Mouse (Mus musculus): ENCODE data around the gene Nckipsd. TPM values are rescaled to one million over a fixed set of nuclear protein-coding genes. Genes with fewer than 3 reads are reported as not detected.

The Nckipsd gene
- polyA plus RNA-seq, 1 experiment = 1.4 TPM

DNA sequence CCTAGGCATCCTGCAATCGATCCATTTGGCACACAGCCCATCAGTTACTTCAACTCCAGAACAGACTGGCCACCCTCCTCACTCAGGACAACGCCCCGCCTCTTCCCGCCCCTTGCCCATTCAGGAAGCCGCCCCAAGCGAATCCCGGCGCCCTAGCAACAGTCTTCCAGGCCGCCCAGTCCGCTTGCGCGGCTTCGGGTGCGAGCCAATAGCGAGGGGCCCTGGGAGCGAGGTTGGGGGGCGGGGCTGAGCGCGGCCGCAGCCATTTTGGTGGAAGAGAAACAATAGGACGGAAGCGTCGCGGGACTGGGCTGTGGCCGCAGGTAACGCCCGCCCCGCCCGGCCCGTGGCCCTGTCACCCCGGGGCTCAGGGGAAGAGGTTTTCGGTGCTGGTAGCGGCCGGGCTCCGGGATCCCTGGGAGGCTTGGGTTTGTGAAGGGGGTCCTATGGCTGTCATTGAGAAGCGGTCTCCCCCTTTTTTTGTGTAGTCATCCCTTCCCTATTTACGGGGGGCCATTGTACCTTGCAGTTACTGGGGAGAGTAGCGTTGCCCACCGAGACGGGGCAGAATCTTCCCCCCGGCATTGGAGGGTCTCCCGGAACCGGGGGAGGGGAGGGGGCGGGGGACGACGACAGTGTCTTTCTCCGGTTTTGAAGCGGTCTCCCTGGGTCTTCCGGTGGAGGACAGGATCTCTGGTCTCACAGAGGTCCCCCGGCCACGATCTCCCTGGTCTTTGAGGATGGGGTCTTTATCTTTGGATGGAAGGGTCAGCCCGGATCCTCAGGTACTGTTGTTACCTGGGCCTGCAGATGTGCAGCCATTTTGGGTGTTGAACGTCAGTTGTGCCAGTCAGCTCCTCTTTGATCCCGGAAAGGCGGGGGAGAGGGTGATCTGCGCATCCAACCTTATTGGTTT lies 24.4 kb upstream of the Nckipsd start, which contains the start of gene Ip6k2:
Gene Ip6k2, plus strand, starts transcription at position 249 of the 916 bp plus-strand sequence.
- Histone ChIP-seq H3K36me3 (replicated peaks; ENCODE audit: low read length) (peaks cover 24% of the 10 kb centered on the region), H3K4me3 (replicated peaks) (peak within 1 kb of the TSS; percentile 96), H3K4me1 (peaks cover 53% of the 10 kb centered on the region), H3K27me3 (replicated peaks) (peaks cover 2% of the 10 kb centered on the region), H3K9me3 (no peaks in the 10 kb centered on the region)
- no peak; the same call in 1 of the 2 replicates for TF ChIP-seq FLI1 (IDR thresholded peaks at IDR 0.05; ENCODE audit: low read length)
- no peak for TF ChIP-seq GATA1 (IDR thresholded peaks at IDR 0.05; ENCODE audit: borderline replicate concordance, low read length)

DNA sequence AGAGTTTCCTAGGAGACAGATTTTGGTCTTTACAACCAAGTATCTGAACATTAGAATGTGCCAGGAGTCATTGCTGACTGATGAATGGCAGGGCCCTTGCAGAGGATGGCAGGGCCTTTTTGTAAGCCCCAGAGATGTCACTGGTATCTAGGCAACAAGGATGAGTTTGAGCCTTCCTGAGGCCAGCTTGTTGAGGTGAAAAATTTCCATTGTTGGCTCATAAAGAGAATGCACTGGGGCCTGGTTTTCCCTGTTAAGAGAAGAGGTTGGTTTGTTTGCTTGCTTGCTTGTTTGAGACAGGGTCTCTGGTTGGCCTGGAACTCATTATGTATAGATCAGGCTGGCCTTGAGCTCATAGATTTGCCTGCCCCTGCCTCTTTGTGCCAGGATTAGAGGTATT lies 22.8 kb upstream of the Nckipsd start:
- no peak overlapping the region for H3K4me3 ChIP-seq (replicated peaks)
- H3K4me1 ChIP-seq = peaks cover 69% of the 10 kb centered on the region
- no peaks in the 10 kb centered on the region for H3K9me3 ChIP-seq
- peaks cover 2% of the 10 kb centered on the region for H3K27me3 ChIP-seq (replicated peaks)
- peaks cover 26% of the 10 kb centered on the region for H3K36me3 ChIP-seq (replicated peaks; ENCODE audit: low read length)
- TF ChIP-seq FLI1 (IDR thresholded peaks at IDR 0.05; ENCODE audit: low read length) (no peak), GATA1 (IDR thresholded peaks at IDR 0.05; ENCODE audit: borderline replicate concordance, low read length) (no peak)

DNA sequence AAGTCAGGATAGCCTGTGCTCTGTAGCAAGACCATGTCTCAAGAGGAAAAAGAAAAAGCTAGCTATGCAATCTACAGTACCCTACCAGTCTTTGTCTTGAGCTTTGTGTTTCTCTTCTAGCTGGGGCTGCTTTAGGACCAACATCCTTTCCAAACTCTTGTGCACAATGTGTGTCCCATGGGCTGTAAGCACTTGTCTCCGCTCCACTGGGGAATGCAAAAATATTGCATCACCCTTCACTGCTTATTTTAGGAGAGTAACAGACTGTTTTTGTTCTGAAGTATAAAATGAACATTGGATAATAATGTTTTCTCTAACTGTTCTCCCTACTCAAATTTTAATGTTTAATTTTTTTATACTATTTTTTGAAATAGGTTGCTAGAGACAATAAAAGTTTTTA lies 21.7 kb upstream of the Nckipsd start:
- Histone ChIP-seq H3K4me1 (peaks cover 80% of the 10 kb centered on the region), H3K36me3 (replicated peaks; ENCODE audit: low read length) (peaks cover 29% of the 10 kb centered on the region), H3K4me3 (replicated peaks) (no peak overlapping the region), H3K9me3 (no peaks in the 10 kb centered on the region), H3K27me3 (replicated peaks) (no peaks in the 10 kb centered on the region)
- TF ChIP-seq GATA1 (IDR thresholded peaks at IDR 0.05; ENCODE audit: borderline replicate concordance, low read length) (no peak), FLI1 (IDR thresholded peaks at IDR 0.05; ENCODE audit: low read length) (no peak)

DNA sequence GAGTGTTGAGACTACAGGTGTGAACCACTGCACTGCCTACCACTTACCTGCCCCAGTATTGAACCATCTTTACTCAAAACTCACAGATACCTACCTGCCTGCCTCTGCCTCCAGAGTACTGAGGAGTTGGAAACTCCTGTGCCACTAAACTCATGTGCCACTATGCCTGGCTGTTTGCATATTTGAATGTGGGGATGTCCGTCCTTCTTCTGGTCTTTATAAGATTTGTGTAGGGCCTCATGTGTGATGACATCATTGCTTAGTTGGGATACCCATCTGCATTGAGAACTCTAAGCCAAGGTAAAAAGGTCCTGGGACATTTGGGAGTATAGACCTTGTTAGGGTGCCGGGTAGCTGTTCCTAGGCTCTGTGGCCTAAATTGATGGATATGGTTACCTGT lies 21.1 kb upstream of the Nckipsd start:
- Histone ChIP-seq H3K36me3 (replicated peaks; ENCODE audit: low read length) (peaks cover 29% of the 10 kb centered on the region), H3K9me3 (no peaks in the 10 kb centered on the region), H3K4me1 (peaks cover 83% of the 10 kb centered on the region), H3K27me3 (replicated peaks) (no peaks in the 10 kb centered on the region), H3K4me3 (replicated peaks) (no peak overlapping the region)
- no peak for TF ChIP-seq FLI1 (IDR thresholded peaks at IDR 0.05; ENCODE audit: low read length)
- TF ChIP-seq GATA1 (IDR thresholded peaks at IDR 0.05; ENCODE audit: borderline replicate concordance, low read length) = no peak

DNA sequence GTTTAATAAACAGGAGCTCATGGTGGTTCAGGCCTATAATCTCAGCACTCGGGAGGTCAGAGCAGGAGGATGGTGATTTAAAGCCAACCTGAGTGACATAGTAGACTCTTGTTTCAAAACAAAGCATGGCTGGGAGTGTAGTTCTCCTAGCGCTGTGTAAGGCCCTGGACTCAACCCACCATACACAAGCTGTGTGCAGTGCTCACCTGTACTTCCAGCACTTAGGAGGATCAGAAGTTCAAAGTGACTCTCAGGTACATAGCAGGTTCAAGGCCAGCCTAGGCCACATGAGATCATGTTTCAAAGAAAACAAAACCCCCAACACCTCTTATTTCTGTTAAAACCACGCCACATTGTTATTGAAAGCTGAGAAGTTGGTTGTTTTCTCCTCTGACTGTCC lies 19.5 kb upstream of the Nckipsd start:
- no peaks in the 10 kb centered on the region for H3K9me3 ChIP-seq
- H3K4me3 ChIP-seq (replicated peaks) = no peak overlapping the region
- H3K4me1 ChIP-seq = peaks cover 90% of the 10 kb centered on the region
- peaks cover 29% of the 10 kb centered on the region for H3K36me3 ChIP-seq (replicated peaks; ENCODE audit: low read length)
- TF ChIP-seq FLI1 (IDR thresholded peaks at IDR 0.05; ENCODE audit: low read length) (no peak), GATA1 (IDR thresholded peaks at IDR 0.05; ENCODE audit: borderline replicate concordance, low read length) (no peak)
- no peaks in the 10 kb centered on the region for H3K27me3 ChIP-seq (replicated peaks)

DNA sequence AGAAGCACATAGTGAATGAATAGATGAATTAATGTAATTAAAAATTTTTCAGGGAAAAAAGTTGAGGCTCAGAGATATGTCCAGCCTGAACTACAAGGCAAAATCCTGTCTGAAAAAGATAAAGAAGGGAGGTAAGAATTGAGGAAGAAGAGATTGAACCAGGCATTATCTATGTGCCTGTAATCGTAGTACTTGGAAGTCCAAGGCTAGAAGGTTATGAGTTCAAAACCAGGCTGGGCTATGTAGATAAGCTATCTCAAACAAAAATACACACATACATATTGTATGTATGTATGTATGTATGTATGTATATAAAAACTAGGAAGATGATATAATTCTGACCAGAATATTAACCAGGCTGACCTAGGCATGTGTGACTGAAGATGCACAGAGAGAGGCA lies 15.9 kb upstream of the Nckipsd start:
- no peak overlapping the region for H3K4me3 ChIP-seq (replicated peaks)
- H3K36me3 ChIP-seq (replicated peaks; ENCODE audit: low read length) = peaks cover 35% of the 10 kb centered on the region
- no peaks in the 10 kb centered on the region for H3K27me3 ChIP-seq (replicated peaks)
- H3K4me1 ChIP-seq = peaks cover 87% of the 10 kb centered on the region
- no peak for TF ChIP-seq GATA1 (IDR thresholded peaks at IDR 0.05; ENCODE audit: borderline replicate concordance, low read length)
- no peaks in the 10 kb centered on the region for H3K9me3 ChIP-seq

DNA sequence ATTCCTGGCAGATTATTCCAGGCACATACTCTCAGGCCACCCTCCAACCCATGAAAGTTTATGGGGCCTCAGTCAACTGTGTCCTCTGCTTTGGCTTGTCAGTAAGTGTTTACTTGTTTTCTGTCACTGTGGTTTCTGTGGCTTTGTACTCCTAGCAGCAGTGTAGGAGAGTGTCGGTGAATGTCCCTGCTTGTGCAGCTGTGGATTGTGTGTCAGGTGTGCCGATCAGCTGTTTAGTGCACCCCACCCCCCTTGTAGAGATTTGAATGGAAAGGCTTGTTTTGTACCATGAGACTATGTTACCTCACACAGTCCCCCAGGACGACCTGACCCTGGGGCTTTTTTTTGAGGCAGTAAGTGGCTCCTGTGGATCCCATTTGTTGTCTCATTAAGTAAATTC lies 15.4 kb upstream of the Nckipsd start:
- H3K4me1 ChIP-seq = peaks cover 84% of the 10 kb centered on the region
- no peaks in the 10 kb centered on the region for H3K27me3 ChIP-seq (replicated peaks)
- no peaks in the 10 kb centered on the region for H3K9me3 ChIP-seq
- peaks cover 36% of the 10 kb centered on the region for H3K36me3 ChIP-seq (replicated peaks; ENCODE audit: low read length)
- TF ChIP-seq GATA1 (IDR thresholded peaks at IDR 0.05; ENCODE audit: borderline replicate concordance, low read length) (no peak), FLI1 (IDR thresholded peaks at IDR 0.05; ENCODE audit: low read length) (no peak)
- no peak overlapping the region for H3K4me3 ChIP-seq (replicated peaks)

DNA sequence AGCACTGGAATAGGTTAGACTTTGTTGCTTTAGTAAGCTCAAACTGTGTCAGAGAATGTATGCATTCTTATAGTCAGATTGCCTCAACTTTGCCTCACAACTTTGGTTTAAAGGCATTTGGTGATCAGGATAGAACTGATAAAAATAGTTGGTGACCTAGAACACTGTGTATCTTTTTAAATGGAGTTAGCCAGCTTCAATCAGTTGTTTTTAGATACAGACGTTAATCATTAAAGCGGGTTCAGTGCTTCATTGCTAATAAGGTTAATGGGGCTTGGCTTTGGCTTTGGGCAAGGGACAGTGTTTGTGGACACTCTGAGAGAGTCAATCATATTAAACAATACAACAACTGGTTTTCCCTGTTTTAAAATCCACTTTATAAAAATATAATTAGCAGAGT lies 12.9 kb upstream of the Nckipsd start:
- Histone ChIP-seq H3K4me1 (peaks cover 60% of the 10 kb centered on the region), H3K4me3 (replicated peaks) (no peak overlapping the region), H3K9me3 (no peaks in the 10 kb centered on the region), H3K36me3 (replicated peaks; ENCODE audit: low read length) (peaks cover 50% of the 10 kb centered on the region), H3K27me3 (replicated peaks) (no peaks in the 10 kb centered on the region)
- no peak for TF ChIP-seq FLI1 (IDR thresholded peaks at IDR 0.05; ENCODE audit: low read length)
- no peak for TF ChIP-seq GATA1 (IDR thresholded peaks at IDR 0.05; ENCODE audit: borderline replicate concordance, low read length)

DNA sequence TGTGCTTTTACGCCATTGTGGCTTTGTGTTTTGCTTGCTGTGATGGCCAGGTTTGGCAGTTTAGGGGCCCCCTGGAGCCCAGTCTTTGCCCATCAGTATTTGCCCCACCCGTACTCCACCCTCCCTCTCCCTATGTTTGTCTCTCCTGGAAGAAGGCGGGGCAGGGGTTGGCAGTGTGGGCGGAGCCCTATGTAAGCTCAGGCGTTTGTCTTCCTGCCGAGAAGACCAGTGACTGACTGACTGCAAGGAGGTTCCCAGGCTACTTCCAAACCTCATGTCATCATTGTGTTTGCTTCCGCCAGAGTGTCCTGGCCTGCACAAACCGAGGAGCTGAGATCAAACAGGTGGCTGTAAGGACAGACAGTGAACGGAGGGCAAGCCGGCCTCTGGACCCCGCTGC lies 12.4 kb upstream of the Nckipsd start:
- Histone ChIP-seq H3K9me3 (no peaks in the 10 kb centered on the region), H3K27me3 (replicated peaks) (no peaks in the 10 kb centered on the region), H3K4me1 (peaks cover 55% of the 10 kb centered on the region), H3K4me3 (replicated peaks) (peak overlapping the region; percentile 4), H3K36me3 (replicated peaks; ENCODE audit: low read length) (peaks cover 53% of the 10 kb centered on the region)
- no peak for TF ChIP-seq FLI1 (IDR thresholded peaks at IDR 0.05; ENCODE audit: low read length)
- TF ChIP-seq GATA1 (IDR thresholded peaks at IDR 0.05; ENCODE audit: borderline replicate concordance, low read length) = no peak

DNA sequence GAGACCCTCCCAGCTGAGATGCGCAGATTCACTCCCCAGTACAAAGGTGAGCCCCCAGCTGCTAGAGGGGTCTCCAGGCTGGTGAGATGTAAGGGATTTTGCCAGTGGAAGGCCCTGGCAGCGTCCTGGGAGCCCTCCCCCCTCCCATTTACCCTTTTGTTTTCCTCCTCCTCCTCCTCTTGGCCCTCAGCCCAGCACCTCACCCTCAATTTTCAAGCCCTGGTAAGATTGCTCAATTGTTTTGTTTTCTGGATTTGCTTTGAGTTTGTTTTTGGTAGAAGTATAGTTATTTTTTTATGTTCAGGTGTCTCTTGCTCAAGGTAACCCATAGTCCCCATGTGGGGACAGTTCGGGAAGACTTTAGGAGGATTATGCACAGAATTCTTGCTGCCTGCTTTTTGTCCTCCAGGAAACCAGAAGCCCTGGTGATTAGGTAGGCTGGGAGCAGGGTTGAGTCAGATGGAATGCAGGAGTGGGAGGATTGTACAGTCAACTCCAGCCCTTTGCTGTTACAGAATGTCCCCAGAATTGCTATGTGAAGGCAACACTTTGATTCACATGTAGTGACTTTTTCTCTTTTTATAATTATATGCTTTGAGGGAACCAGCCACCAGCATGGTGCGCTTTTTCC lies 11.7 kb upstream of the Nckipsd start:
- TF ChIP-seq FLI1 (IDR thresholded peaks at IDR 0.05; ENCODE audit: low read length) (no peak), GATA1 (IDR thresholded peaks at IDR 0.05; ENCODE audit: borderline replicate concordance, low read length) (no peak)
- Histone ChIP-seq H3K36me3 (replicated peaks; ENCODE audit: low read length) (peaks cover 57% of the 10 kb centered on the region), H3K9me3 (no peaks in the 10 kb centered on the region), H3K27me3 (replicated peaks) (no peaks in the 10 kb centered on the region), H3K4me3 (replicated peaks) (no peak overlapping the region), H3K4me1 (peaks cover 48% of the 10 kb centered on the region)

All from megakaryocyte, embryonic 14.5 days (primary cell).